ENCODE assay signal across 7 mouse cellular contexts in genomic region chr2:125247108-125247961, GRCm38 (mm10). TPM values are rescaled to one million over a fixed set of nuclear protein-coding genes. Genes with fewer than 3 reads are reported as not detected.
DNase-seq lines count a peak whose midpoint lies in the region; ATAC-seq and TF ChIP-seq lines count a peak whose summit lies in the region.

Dut (plus strand) TSS chr2:125247190.

- H3K9me3 ChIP-seq in embryonic facial prominence, embryonic 10.5 days: no peaks in the 10 kb centered on the region
- no peaks in the 10 kb centered on the region for H3K9me3 ChIP-seq in intestine, postnatal 0 days (ENCODE audit: control insufficient read depth)
- H3K9me3 ChIP-seq in midbrain, embryonic 12.5 days: no peaks in the 10 kb centered on the region

- peak; percentile 96 for DNase-seq in adrenal gland, postnatal 10 days
- peak; percentile 99 for DNase-seq in embryonic facial prominence, embryonic 10.5 days (ENCODE audit: low spot score)
- no peak for DNase-seq in gonadal fat pad, adult 2 months (ENCODE audit: low read depth)
- peak; percentile 98 for DNase-seq in left cerebral cortex, postnatal 4 days

- H3K4me1 ChIP-seq in embryonic facial prominence, embryonic 10.5 days: peaks cover 30% of the 10 kb centered on the region
- H3K4me1 ChIP-seq in intestine, postnatal 0 days (replicated peaks; ENCODE audit: control insufficient read depth, insufficient read depth, low read length): no peaks in the 10 kb centered on the region
- peaks cover 19% of the 10 kb centered on the region for H3K4me1 ChIP-seq in midbrain, embryonic 12.5 days
- peaks cover 3% of the 10 kb centered on the region; the same call in 1 of the 2 replicates for H3K4me1 ChIP-seq in small intestine, adult 2 months (ENCODE audit: control insufficient read depth, insufficient read depth, insufficient read length, low read length)

- peak; percentile 3; the same call in 1 of the 2 replicates for TF ChIP-seq POLR2A in small intestine, adult 2 months (IDR thresholded peaks at IDR 0.05; ENCODE audit: low read depth, low read length)

- ATAC-seq in intestine, postnatal 0 days: peak; percentile 99
- ATAC-seq in midbrain, embryonic 12.5 days (ENCODE audit: low FRiP score, low read depth): peak; percentile 100

- peak within 1 kb of the TSS; percentile 62 for H3K9ac ChIP-seq in intestine, postnatal 0 days (ENCODE audit: low read depth, low read length)
- H3K9ac ChIP-seq in midbrain, embryonic 12.5 days (replicated peaks): peak within 1 kb of the TSS; percentile 86

- H3K4me3 ChIP-seq in embryonic facial prominence, embryonic 10.5 days: peak within 1 kb of the TSS; percentile 87
- peak within 1 kb of the TSS; percentile 71 for H3K4me3 ChIP-seq in intestine, postnatal 0 days (ENCODE audit: low read depth, low read length)
- H3K4me3 ChIP-seq in midbrain, embryonic 12.5 days: peak within 1 kb of the TSS; percentile 76
- H3K4me3 ChIP-seq in small intestine, adult 2 months (ENCODE audit: low read depth, low read length): peak within 1 kb of the TSS; percentile 94

- peak; percentile 63 for TF ChIP-seq CTCF in intestine, postnatal 0 days (IDR thresholded peaks at IDR 0.05; ENCODE audit: low read depth)
- peak; percentile 27; the same call in 1 of the 2 replicates for TF ChIP-seq CTCF in small intestine, adult 2 months (IDR thresholded peaks at IDR 0.05; ENCODE audit: extremely low read depth, insufficient read length, insufficient replicate concordance, low read depth, low read length)

- peak within 1 kb of the TSS; percentile 99 for H3K27ac ChIP-seq in embryonic facial prominence, embryonic 10.5 days (replicated peaks)
- H3K27ac ChIP-seq in intestine, postnatal 0 days (ENCODE audit: low read depth, low read length): peak within 1 kb of the TSS; percentile 88
- H3K27ac ChIP-seq in midbrain, embryonic 12.5 days (replicated peaks): peak within 1 kb of the TSS; percentile 86
- peak within 1 kb of the TSS; percentile 26; the same call in 1 of the 2 replicates for H3K27ac ChIP-seq in small intestine, adult 2 months (ENCODE audit: insufficient read depth, low read depth, low read length)

- H3K36me3 ChIP-seq in embryonic facial prominence, embryonic 10.5 days (replicated peaks): peaks cover 34% of the 10 kb centered on the region
- 0 out of 2 replicates have a peak, but pooled peaks cover 3% of the 10 kb centered on the region for H3K36me3 ChIP-seq in intestine, postnatal 0 days (ENCODE audit: control insufficient read depth, insufficient read depth)
- H3K36me3 ChIP-seq in midbrain, embryonic 12.5 days: peaks cover 15% of the 10 kb centered on the region; the same call in 1 of the 2 replicates
- 0 out of 2 replicates have a peak, but pooled peaks cover under 1% of the 10 kb centered on the region for H3K36me3 ChIP-seq in small intestine, adult 2 months (ENCODE audit: control insufficient read depth, insufficient read depth, low read length)

- under 1% methylated on average over 96 of the region's 96 CpGs for WGBS in embryonic facial prominence, embryonic 10.5 days
- under 1% methylated on average over 85 of the region's 96 CpGs for WGBS in intestine, postnatal 0 days
- WGBS in midbrain, embryonic 12.5 days: under 1% methylated on average over 93 of the region's 96 CpGs
- WGBS in small intestine, adult 2 months: under 1% methylated on average over 96 of the region's 96 CpGs

- intact Hi-C loops in left cerebral cortex, postnatal 4 days (cut with DNase I): no loop called here

- H3K4me2 ChIP-seq in intestine, postnatal 0 days (replicated peaks; ENCODE audit: low read depth): peak within 1 kb of the TSS; percentile 97
- peak within 1 kb of the TSS; percentile 76 for H3K4me2 ChIP-seq in midbrain, embryonic 12.5 days (replicated peaks)

- no peaks in the 10 kb centered on the region for H3K27me3 ChIP-seq in embryonic facial prominence, embryonic 10.5 days (replicated peaks; ENCODE audit: low read depth, poor library complexity, severe bottlenecking)
- no peaks in the 10 kb centered on the region for H3K27me3 ChIP-seq in intestine, postnatal 0 days (replicated peaks; ENCODE audit: control insufficient read depth, insufficient read depth, low read length)
- no peaks in the 10 kb centered on the region for H3K27me3 ChIP-seq in midbrain, embryonic 12.5 days
- H3K27me3 ChIP-seq in small intestine, adult 2 months (ENCODE audit: control insufficient read depth, insufficient read depth, low read length): no peaks in the 10 kb centered on the region

RNA-seq across cellular contexts. Expression of gene Dut, which starts in this region (rescaled TPM):
- 10 to 100 TPM; 40.3 to 53.8 TPM for total RNA-seq in adrenal gland, postnatal 10 days (2021)
- 265 and 285 TPM in 2 replicates for polyA plus RNA-seq in embryonic facial prominence, embryonic 10.5 days (2016; fragmentation: Nextera tagmentation; extraction: Ambion mirVana)
- 17.8 and 23.0 TPM in 2 replicates for polyA plus RNA-seq in gonadal fat pad, adult 2 months (2012; rRNA removed)
- 48.5 and 51.4 TPM in 2 replicates for polyA plus RNA-seq in intestine, postnatal 0 days (2015; fragmentation: Nextera tagmentation; extraction: Ambion mirVana)
- total RNA-seq in left cerebral cortex, postnatal 4 days (2021): 10 to 100 TPM; 39.7 to 45.9 TPM
- polyA plus RNA-seq in midbrain, embryonic 12.5 days (2016; fragmentation: Nextera tagmentation; extraction: Ambion mirVana): 154 and 160 TPM in 2 replicates
- polyA plus RNA-seq in small intestine, adult 2 months (2012; rRNA removed): 13.4 and 20.7 TPM in 2 replicates

Comparison
In these comparisons a context has a peak if more than half of its experiments do, and no peak if none do; other contexts are left out.
1. H3K27ac ChIP-seq: peak in every context shown above with its lines; median percentile 99 in embryonic facial prominence, embryonic 10.5 days; 88 in intestine, postnatal 0 days; 86 in midbrain, embryonic 12.5 days; 26 in small intestine, adult 2 months.